In the genomic region with DNA sequence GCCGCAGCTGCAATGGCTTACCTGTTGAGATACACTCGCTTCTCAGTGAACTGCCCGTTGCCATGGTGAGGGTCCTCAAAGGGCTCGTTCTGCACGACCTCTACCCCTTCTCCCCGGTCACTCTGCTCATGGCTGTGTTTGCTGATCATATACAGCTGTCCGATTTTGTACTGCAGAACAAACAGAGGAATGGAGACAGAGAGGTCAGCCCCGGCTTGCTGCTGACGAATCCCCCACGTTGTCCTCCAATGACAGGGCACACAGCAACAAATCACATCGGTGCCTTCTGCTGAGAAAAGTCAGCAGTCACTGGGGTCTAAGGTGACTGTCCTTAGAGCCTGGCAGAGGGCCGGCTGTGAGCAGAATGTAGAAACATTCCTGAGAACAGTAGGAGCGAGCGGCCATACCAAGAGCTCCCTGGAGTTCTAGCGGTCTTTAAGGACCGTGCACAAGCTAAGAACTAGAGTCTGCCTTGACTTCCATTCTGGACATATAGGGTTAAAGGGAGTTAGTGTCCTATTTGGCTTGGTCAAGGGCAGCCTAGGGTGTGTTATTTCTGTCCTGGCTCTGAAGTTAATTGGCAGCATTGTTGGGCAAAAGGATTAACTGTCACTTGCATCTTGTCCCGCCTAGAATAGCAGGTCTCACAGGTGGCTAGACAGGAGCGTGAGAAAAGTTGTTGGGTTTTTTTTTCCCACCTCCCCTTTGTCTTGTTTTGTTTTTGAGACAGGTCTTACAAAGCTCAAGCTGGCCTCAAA, we compare ENCODE assay signal across 11 mouse cellular contexts.
A peak's percentile ranks its signal among the peaks of the same experiment; 100 is the strongest.
DNase-seq lines count a peak whose midpoint lies in the region; ATAC-seq and TF ChIP-seq lines count a peak whose summit lies in the region.
"Had no signal": no experiment of that assay in that cellular context is flagged by ENCODE, and none has a peak within 500 bp of the region (broad histone marks: within the 10 kb centered on the region; RNA-seq: fewer than 3 reads in every experiment).

No protein-coding gene starts in this region.

- no peaks in the 10 kb centered on the region for H3K27me3 ChIP-seq in heart, embryonic 13.5 days (replicated peaks)
- no peaks in the 10 kb centered on the region for H3K27me3 ChIP-seq in liver, embryonic 14.5 days (ENCODE audit: control insufficient read depth, insufficient read depth, low read length)
- H3K27me3 ChIP-seq: embryonic facial prominence, embryonic 15.5 days; neural tube, embryonic 13.5 days had no signal

- TF ChIP-seq CTCF in liver, embryonic 14.5 days (IDR thresholded peaks at IDR 0.05; ENCODE audit: low read depth): no peak

- peak overlapping the region; percentile 61 for H3K27ac ChIP-seq in heart, embryonic 13.5 days (replicated peaks)
- no peak overlapping the region for H3K27ac ChIP-seq in liver, embryonic 14.5 days
- H3K27ac ChIP-seq: embryonic facial prominence, embryonic 15.5 days; layer of hippocampus, adult 2 months; neural tube, embryonic 13.5 days had no signal

- peaks cover 73% of the 10 kb centered on the region for H3K4me1 ChIP-seq in heart, embryonic 13.5 days
- peaks cover 7 to 17% of the 10 kb centered on the region in 2 experiments for H3K4me1 ChIP-seq in liver, embryonic 14.5 days (replicated peaks; ENCODE audit: control insufficient read depth in 2 of 2, insufficient read depth in 2 of 2, low read length in 1 of 2)

- peak overlapping the region; percentile 44 for H3K4me2 ChIP-seq in heart, embryonic 13.5 days
- peak overlapping the region; percentile 20; the same call in 1 of the 2 replicates for H3K4me2 ChIP-seq in liver, embryonic 14.5 days (ENCODE audit: low read depth)
- H3K4me2 ChIP-seq: embryonic facial prominence, embryonic 15.5 days; neural tube, embryonic 13.5 days had no signal

- 0 out of 2 replicates have a peak, but pooled peaks cover 3% of the 10 kb centered on the region for H3K9me3 ChIP-seq in heart, embryonic 13.5 days
- H3K9me3 ChIP-seq in liver, embryonic 14.5 days (ENCODE audit: control insufficient read depth, low read length): no peaks in the 10 kb centered on the region
- H3K9me3 ChIP-seq: embryonic facial prominence, embryonic 15.5 days; neural tube, embryonic 13.5 days had no signal

- TF ChIP-seq EP300 in liver, embryonic 14.5 days (IDR thresholded peaks at IDR 0.05; ENCODE audit: low read depth): no peak

- H3K9ac ChIP-seq in heart, embryonic 13.5 days: peak overlapping the region; percentile 33; the same call in 1 of the 2 replicates
- no peak overlapping the region for H3K9ac ChIP-seq in liver, embryonic 14.5 days (replicated peaks)
- H3K9ac ChIP-seq: embryonic facial prominence, embryonic 15.5 days; neural tube, embryonic 13.5 days had no signal

- 53% methylated on average over 18 of the region's 18 CpGs for WGBS in heart, embryonic 13.5 days
- 72% methylated on average over 18 of the region's 18 CpGs for WGBS in liver, embryonic 14.5 days (ENCODE audit: insufficient replicate concordance)

- ATAC-seq in heart, embryonic 13.5 days (ENCODE audit: extremely low read depth, insufficient number of reproducible peaks, low FRiP score, low TSS enrichment): no peak
- ATAC-seq in liver, embryonic 14.5 days (ENCODE audit: insufficient read depth): 0 out of 2 replicates have a peak, but pooled peaks have one; percentile 36
- ATAC-seq in megakaryocyte-erythroid progenitor cell, adult 5-6 weeks (replicated peaks; ENCODE audit: low FRiP score, low TSS enrichment, poor library complexity, severe bottlenecking): no peak

- H3K4me3 ChIP-seq in heart, embryonic 13.5 days: no peak overlapping the region
- H3K4me3 ChIP-seq in liver, embryonic 14.5 days (ENCODE audit: insufficient read depth in 1 of 2, low read depth in 2 of 2, low read length in 2 of 2): no peak overlapping the region; a peak in 1 of 4 replicates
- H3K4me3 ChIP-seq: embryonic facial prominence, embryonic 15.5 days; layer of hippocampus, adult 2 months; neural tube, embryonic 13.5 days had no signal

- H3K36me3 ChIP-seq in heart, embryonic 13.5 days: no peaks in the 10 kb centered on the region
- no peaks in the 10 kb centered on the region for H3K36me3 ChIP-seq in liver, embryonic 14.5 days (replicated peaks; ENCODE audit: control insufficient read depth, insufficient read depth, low read depth)
- H3K36me3 ChIP-seq: neural tube, embryonic 13.5 days had no signal

- DNase-seq in cerebellum, adult 9-11 months: peak; percentile 49
- DNase-seq in cerebellum, adult 8-10 months: no peak
- DNase-seq in ZHBTc4 (ENCODE audit: low read depth, low spot score): peak; percentile 26
- no peak for DNase-seq in liver, embryonic 14.5 days (ENCODE audit: low read depth in 3 of 3, low spot score in 3 of 3)
- DNase-seq in ovary, postnatal 10 days (ENCODE audit: low spot score): no peak
- no peak for DNase-seq in left cerebral cortex, adult 18-20 months (ENCODE audit: low spot score in 2 of 2)

Comparison
In these comparisons a context has a peak if more than half of its experiments do, and no peak if none do; other contexts are left out.
1. DNase-seq: peak in cerebellum, adult 9-11 months (single experiment) and ZHBTc4 (single experiment); none in cerebellum, adult 8-10 months (single experiment), liver, embryonic 14.5 days (0 of 3), ovary, postnatal 10 days (single experiment) and left cerebral cortex, adult 18-20 months (0 of 2).